Mouse (Mus musculus) naive thymus-derived CD4-positive, alpha-beta T cell, adult 2 months (primary cell): ENCODE measurements around the gene Ift43.
A peak's percentile ranks its signal among the peaks of the same experiment; 100 is the strongest.

Experiments used
- DNase-seq: peaks from one replicate; pipeline ENCODE4 v3.0.0-alpha.2; 2011; ENCODE audit warnings: low read depth

Gene Ift43

GRCm38 (mm10) chr12:86129696-86130095 lies 47.4 kb downstream of the Ift43 start:
- DNase-seq = no peak

- peak; percentile 65 for DNase-seq
Measured at GRCm38 (mm10) chr12:86132799-86133198, 50.5 kb downstream of the Ift43 start.

GRCm38 (mm10) chr12:86135691-86136090 lies 53.4 kb downstream of the Ift43 start:
- no peak for DNase-seq

- DNase-seq = no peak
Measured at GRCm38 (mm10) chr12:86138696-86139095, 56.4 kb downstream of the Ift43 start.

- DNase-seq = no peak
Measured at GRCm38 (mm10) chr12:86142389-86142788, 60.0 kb downstream of the Ift43 start.

- no peak for DNase-seq
Measured at GRCm38 (mm10) chr12:86146246-86146645, 63.9 kb downstream of the Ift43 start.

GRCm38 (mm10) chr12:86148271-86148670 lies 65.9 kb downstream of the Ift43 start:
- DNase-seq = no peak

GRCm38 (mm10) chr12:86149087-86149486 lies 66.7 kb downstream of the Ift43 start:
- DNase-seq = no peak

GRCm38 (mm10) chr12:86151941-86152340 lies 69.6 kb downstream of the Ift43 start:
- no peak for DNase-seq

- no peak for DNase-seq
Measured at GRCm38 (mm10) chr12:86153213-86153957, 71.0 kb downstream of the Ift43 start.

- DNase-seq = no peak
Measured at GRCm38 (mm10) chr12:86155176-86155575, 72.8 kb downstream of the Ift43 start.

GRCm38 (mm10) chr12:86157166-86157565 lies 74.8 kb downstream of the Ift43 start:
- DNase-seq = no peak

GRCm38 (mm10) chr12:86157894-86158444 lies 75.6 kb downstream of the Ift43 start:
- no peak for DNase-seq

- no peak for DNase-seq
Measured at GRCm38 (mm10) chr12:86158689-86159483, 76.5 kb downstream of the Ift43 start.

GRCm38 (mm10) chr12:86161436-86161835 lies 79.1 kb downstream of the Ift43 start:
- no peak for DNase-seq

GRCm38 (mm10) chr12:86161942-86162341 lies 79.6 kb downstream of the Ift43 start:
- no peak for DNase-seq

- DNase-seq = no peak
Measured at GRCm38 (mm10) chr12:86162890-86163816, 80.8 kb downstream of the Ift43 start.

- DNase-seq = no peak
Measured at GRCm38 (mm10) chr12:86166244-86166643, 83.9 kb downstream of the Ift43 start.

GRCm38 (mm10) chr12:86167075-86167474 lies 84.7 kb downstream of the Ift43 start:
- no peak for DNase-seq

GRCm38 (mm10) chr12:86168712-86169111 lies 86.4 kb downstream of the Ift43 start:
- no peak for DNase-seq

- DNase-seq = no peak
Measured at GRCm38 (mm10) chr12:86169195-86169594, 86.9 kb downstream of the Ift43 start.

GRCm38 (mm10) chr12:86173314-86173713 lies 91.0 kb downstream of the Ift43 start:
- no peak for DNase-seq
